Mouse (Mus musculus) layer of hippocampus, adult 18-20 months (tissue): ENCODE measurements around the gene Anks3. TPM values are rescaled to one million over a fixed set of nuclear protein-coding genes. Genes with fewer than 3 reads are reported as not detected.
A peak's percentile ranks its signal among the peaks of the same experiment; 100 is the strongest.

Experiments
- DNase-seq, 2 experiments: peaks; one replicate each; pipeline ENCODE4 v3.0.0; 2022; ENCODE audit warnings: low spot score in 2 of 2
- total RNA-seq, 2 experiments: library from RNA; stranded (reverse); gene quantifications; 2 replicates each; pipeline ENCODE4 v1.2.3; 2021

Gene Anks3
- total RNA-seq, 2 experiments from 2014 or later: 70.2 to 71.8 TPM

- DNase-seq: no peak
Observed at GRCm38 (mm10) chr16:4935430-4935829, 28.6 kb downstream of the Anks3 start.

DNA sequence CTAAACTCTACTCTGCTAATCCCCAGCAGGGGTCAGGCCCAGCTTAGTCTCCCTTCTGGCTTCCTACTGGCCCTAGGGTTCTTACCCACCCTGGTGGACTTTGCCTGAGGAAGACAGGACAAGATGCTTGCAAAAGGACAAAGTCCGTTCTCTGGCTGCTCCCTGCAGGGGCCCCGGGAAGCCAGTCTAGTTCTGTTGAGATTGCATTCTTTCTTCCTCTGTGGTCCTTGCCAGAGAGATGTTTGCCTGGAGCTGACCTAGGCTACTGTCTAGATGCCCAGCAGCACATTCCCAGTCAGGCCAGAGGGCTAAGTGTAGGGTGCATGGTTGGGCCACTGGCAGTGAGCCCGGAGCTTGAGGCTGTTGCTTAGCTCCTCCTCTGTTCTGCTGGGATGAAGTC is 31.6 kb downstream of the Anks3 start:
- DNase-seq: no peak

GRCm38 (mm10) chr16:4928474-4928873 is 35.5 kb downstream of the Anks3 start:
- no peak for DNase-seq

GRCm38 (mm10) chr16:4927967-4928366 is 36.0 kb downstream of the Anks3 start:
- no peak for DNase-seq

DNA sequence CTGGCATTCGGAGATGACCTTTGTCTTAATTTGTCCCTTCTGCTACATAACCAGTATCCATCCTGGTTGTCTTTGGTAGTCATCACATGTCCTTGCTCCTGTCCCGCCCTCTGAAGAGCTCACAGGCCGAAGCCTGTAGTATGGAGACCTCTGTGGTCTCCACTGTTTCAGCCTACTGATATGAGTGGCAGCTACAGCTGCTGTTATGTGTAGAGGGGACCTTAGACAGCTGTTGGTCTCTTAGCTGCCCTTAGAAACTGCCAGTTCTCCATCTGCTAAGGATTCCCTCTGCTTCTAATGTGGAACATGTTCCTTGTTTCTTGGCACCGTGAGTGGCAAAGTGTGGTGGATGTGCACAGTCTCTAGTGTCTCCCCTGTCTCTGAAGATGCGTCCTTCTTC is 40.0 kb downstream of the Anks3 start:
- no peak for DNase-seq

- no peak for DNase-seq
Observed at GRCm38 (mm10) chr16:4922481-4922880, 41.5 kb downstream of the Anks3 start.

- DNase-seq: no peak
Observed at GRCm38 (mm10) chr16:4920556-4920955, 43.4 kb downstream of the Anks3 start.

- no peak for DNase-seq
Observed at GRCm38 (mm10) chr16:4916608-4917007, 47.4 kb downstream of the Anks3 start.

DNA sequence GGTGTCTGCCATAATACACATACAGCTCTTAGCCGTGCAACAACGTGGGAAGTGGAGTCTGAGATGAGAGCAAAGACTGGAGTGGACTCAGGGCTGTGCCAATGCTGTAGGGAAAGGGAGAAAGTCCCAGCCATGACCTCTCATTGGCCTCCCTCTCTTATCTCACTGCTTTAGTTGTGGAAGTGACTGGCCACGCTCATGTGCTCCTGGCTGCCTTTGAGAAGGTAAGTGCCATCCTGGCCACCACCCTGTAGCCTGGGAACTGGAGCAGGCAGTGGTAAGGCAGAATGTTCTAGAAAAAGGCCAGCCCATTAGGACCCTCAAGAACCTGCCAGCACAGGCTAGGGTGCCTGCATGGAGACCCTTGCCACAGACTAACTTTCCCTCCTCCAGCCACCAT is 48.1 kb downstream of the Anks3 start:
- DNase-seq: no peak

GRCm38 (mm10) chr16:4913783-4914735 is 49.9 kb downstream of the Anks3 start:
- DNase-seq: peak; percentile 85 to 96

- DNase-seq: no peak
Observed at GRCm38 (mm10) chr16:4912907-4913782, 50.9 kb downstream of the Anks3 start.

DNA sequence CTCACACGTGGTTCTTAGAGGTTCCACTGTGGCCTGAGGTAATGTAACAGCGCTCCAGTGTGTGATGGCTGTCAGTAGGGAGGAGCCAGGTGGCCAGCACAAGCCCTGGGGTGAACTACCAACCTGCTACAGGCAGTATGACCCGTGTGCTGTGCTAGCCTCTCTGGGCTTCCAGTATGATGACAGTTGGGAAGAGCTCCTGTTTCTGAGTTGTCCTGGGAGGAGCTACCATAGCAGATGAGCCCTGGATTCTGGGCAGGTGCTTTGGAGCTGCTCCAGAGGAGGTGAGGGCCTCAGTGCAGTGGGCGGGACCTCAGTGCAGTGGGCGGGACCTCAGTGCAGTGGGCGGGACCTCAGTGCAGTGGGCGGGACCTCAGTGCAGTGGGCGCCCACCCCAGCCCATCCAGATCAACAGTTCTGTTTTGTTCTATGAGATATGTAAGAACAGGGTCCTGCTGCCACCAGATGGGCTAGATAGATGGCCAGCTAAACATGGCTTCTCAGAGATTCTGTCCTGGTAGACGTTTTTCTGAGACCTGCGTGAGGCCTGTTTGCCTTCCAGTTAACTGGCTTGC is 51.8 kb downstream of the Anks3 start:
- no peak for DNase-seq

DNA sequence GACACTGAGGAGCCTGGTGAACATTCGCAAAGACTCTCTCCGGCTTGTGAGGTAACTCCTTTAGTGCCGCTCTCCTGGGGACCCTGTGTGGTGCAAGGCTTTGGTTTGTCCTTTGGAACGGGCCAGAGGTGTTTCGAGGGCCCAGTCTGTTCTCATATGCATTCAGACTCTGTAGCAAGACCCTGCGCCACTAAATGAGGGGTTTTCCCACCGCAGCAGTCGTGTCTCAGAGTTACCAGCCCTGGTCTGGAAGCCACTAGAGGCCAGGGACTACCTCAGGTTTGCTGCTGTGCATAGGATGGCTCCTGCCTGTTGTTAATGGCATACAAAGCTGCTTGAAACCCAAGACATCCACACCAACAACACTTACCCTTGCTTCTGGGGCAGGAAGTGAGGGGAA is 53.2 kb downstream of the Anks3 start:
- DNase-seq: no peak

GRCm38 (mm10) chr16:4909745-4910144 is 54.3 kb downstream of the Anks3 start:
- no peak for DNase-seq

GRCm38 (mm10) chr16:4907972-4908371 is 56.0 kb downstream of the Anks3 start:
- DNase-seq: no peak

- no peak for DNase-seq
Observed at GRCm38 (mm10) chr16:4907386-4907785, 56.6 kb downstream of the Anks3 start.

GRCm38 (mm10) chr16:4906559-4906958 is 57.4 kb downstream of the Anks3 start:
- DNase-seq: no peak

DNA sequence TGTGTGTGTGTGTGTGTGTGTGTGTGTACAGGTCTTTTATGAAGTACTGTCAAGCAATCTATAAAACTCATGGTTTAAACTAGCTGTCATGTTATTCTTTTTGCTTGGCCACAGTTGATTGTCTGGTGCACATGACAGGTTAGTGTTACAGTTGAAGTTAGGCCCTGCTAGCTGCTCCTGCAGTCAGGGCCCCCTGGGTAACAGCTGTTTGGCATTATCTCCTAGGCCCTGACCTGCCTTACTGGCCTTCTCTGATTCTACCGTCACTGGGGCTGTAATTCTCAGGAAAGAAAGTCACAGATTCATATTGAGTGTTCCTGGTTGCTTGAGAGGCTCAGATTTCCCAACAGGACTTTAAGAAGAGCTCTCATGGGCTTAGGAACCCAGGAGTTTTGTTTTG is 58.4 kb downstream of the Anks3 start:
- no peak for DNase-seq

- no peak for DNase-seq
Observed at GRCm38 (mm10) chr16:4904878-4905277, 59.1 kb downstream of the Anks3 start.

- DNase-seq: no peak
Observed at GRCm38 (mm10) chr16:4903491-4904102, 60.4 kb downstream of the Anks3 start.

DNA sequence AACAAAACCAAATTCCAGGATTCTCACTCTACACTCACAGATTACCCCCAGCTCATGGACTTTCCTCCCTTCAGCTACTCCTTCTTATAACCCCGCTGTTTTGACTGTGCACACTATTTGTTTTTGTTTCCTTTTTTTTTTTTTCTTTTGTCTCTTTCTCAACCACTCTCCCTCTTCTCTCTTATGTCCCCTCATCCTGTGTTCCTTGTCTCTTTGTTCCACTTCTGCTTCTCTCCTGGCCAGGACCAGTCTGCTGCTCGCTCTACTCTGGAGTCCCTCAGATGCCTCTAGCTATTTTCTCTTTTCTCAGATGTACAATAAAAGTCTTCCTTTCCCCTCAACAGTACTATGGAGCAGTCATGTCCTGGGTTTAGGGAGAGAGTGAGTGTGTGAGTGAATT is 61.6 kb downstream of the Anks3 start:
- DNase-seq: no peak
